Mouse (Mus musculus) heart, postnatal 14 days (tissue): ENCODE measurements around the gene Lamc1. TPM values are rescaled to one million over a fixed set of nuclear protein-coding genes. Genes with fewer than 3 reads are reported as not detected.
"Not testable (repeated sequence)": the region's sequence is repeated elsewhere in the genome, so short reads cannot be mapped to it uniquely, and the experiment has no call there.

ENCODE experiments used
- DNase-seq, 2 experiments: peaks; one replicate each; pipeline ENCODE4 v3.0.0; 2021 to 2022
- intact Hi-C: fragments of 180-260 bp; cut with DNase I; formaldehyde crosslinking; loops from one replicate; pipeline ENCODE4 v1.15.1; 2025
- total RNA-seq, 2 experiments: library from RNA; stranded (reverse); gene quantifications; 2 replicates each; pipeline ENCODE4 v1.2.3; 2021

Lamc1 gene
- total RNA-seq, 2 experiments from 2014 or later, result 303 to 323 TPM

DNA sequence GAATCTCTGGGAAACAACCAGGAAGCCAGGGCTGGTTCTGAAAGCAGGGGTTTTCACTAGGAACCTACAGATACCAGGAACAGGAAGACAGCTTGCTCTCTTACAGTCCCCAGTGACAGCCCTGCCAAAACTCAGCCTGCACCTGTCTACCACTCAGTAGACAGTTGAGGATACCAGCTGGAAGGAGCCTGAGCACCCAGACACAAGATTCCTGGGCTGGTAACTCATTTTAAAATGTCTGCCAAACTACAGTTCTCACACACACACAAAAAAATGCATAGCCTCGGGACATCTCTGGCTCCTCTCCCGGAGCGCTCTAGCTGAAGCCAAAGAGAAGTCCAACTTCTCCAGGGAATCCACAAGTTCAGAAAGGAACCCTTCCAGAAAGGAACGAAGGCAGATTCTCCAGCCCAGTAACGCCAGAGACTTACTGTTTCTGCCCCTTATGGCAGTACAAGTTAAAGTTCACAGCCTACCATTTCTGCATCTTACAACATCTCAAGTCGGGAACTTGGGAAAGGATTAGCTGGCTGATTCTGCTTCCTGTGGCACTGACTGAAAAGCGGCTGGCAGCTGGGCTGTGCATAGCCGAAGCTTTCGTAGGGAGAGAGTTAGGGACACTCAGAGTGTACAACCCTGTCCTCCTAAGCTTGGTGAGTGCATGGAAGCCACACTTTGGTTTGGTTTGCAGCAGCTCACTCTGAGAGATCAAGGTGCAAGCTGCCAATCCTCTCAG, 24.2 kb downstream of the Lamc1 start:
- intact Hi-C loops, result loop anchor here (5.0 kb wide), 1 partner anchor 71 kb away; no protein-coding TSS in a partner anchor
- DNase-seq, result peak; percentile 52 to 68

DNA sequence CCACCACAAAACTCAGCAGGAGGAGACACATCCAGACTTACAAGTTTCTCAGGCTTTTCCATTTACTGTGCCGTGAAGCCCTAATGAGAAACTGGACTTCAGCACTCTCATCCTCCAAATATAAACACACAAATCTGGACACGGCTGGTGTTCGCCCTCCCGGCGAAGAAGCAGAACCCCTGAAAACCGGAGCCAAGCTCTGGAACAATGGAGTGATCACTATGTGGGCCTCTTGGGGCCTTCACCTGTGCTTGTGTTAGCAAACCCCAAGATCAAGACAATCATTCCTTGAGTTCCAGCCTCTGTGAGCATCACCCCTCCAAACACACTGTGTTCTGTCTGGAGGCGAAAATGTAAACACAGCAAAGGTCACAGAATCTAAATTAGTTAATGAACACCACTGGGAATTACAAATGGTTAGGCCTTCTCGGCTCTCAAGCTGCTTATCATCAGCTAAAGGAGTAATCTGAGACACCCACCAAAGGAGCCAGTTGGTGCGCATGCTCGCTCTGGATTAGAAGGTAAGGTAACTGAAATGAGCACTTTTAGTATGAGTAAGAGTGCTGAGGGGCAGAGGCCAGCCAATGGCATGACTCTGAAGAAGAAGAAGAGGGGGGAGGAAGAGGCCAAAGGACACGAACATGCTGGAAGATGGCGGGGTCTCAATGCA, 24.9 kb downstream of the Lamc1 start:
- intact Hi-C loops, result loop anchor here (5.0 kb wide), 1 partner anchor 70 kb away; no protein-coding TSS in a partner anchor
- DNase-seq, result no peak

- DNase-seq, result not testable (repeated sequence)
- intact Hi-C loops, result loop anchor here (5.0 kb wide), 1 partner anchor 68 kb away; no protein-coding TSS in a partner anchor
Observed at GRCm38 (mm10) chr1:153305728-153306127, 26.9 kb downstream of the Lamc1 start.

GRCm38 (mm10) chr1:153305249-153305648, 27.3 kb downstream of the Lamc1 start:
- not testable (repeated sequence) for DNase-seq
- intact Hi-C loops, result loop anchor here (5.0 kb wide), 1 partner anchor 68 kb away; no protein-coding TSS in a partner anchor

DNA sequence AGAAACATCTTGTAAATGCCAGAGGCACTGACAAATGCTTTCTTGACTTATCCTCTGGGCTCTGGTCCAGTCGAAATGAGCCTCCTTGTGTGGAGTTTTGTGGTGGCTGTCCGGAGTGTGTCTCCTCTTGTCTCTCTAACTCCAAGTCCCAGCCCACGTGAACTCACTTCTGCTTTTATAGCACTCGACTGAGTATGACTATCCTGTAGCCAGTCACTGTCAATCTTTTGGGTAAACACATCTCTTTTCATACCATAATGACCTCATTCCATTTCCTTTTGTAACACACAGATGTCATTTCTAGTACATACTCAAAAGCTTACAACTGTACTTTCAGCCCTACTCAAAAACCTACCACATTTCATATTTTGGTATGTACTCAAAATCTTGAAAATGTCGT, 33.1 kb downstream of the Lamc1 start:
- intact Hi-C loops, DNase-seq: not testable (repeated sequence)

GRCm38 (mm10) chr1:153297774-153298363, 34.7 kb downstream of the Lamc1 start:
- intact Hi-C loops, DNase-seq: not testable (repeated sequence)

GRCm38 (mm10) chr1:153296035-153296434, 36.6 kb downstream of the Lamc1 start:
- intact Hi-C loops, result no loop called here
- DNase-seq, result no peak

DNA sequence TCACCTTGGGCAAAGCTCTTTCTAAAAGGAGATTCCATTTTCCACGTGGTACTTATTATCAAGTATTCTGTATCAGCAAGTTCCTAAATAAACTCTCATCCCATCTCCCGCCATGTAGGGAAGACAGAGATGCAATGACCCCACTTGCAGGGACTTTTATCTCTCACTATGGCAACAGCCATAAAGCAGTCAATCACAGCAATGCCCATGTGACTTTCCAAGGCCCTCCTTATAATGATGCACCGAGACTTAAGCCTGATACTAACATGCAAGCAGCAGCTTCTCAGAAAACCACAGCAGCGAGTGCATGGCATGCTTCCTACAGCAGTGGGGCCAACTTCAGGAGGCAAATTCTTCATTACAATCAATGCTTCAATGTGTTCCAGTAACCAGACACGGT, 39.7 kb downstream of the Lamc1 start:
- no peak for DNase-seq
- intact Hi-C loops, result no loop called here

- intact Hi-C loops, result no loop called here
- no peak for DNase-seq
Observed at GRCm38 (mm10) chr1:153292202-153292601, 40.4 kb downstream of the Lamc1 start.

DNA sequence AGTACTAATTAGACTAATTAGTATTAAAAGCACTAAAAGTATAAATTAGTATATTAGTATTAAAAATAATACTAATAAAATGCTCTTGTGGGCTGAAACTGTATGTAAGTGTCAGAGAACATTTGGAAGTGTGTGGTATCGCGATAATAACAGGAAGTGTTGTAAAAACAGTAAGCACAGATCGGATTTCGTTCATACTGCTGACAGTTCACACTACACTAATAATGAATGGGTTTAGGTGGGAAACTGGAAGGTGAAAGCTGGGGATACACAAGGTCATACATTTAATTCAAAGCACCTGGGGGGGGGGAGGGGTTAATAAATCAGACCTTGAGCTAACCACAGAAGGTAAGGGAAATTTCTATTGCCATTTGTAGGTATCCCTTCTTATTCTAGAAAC, 41.2 kb downstream of the Lamc1 start:
- DNase-seq, result no peak
- intact Hi-C loops, result no loop called here

DNA sequence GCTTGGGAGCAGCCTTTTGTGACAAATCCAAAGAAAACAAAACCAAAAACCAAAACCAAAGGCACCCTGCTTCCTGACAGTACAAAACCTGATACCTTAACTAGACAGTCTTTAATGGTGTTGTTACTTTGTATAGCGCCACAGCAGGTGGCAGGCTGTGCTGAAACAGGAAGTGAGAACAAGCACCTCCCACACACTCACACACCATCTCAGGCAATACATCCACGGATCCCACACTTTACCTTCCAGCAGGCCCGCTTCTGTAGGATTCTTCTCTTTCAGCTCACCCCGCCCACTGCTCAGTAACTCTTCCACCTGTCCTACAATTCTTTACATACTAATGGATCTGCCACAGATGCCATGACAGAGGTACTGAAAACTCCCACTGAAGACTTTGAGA, 44.6 kb downstream of the Lamc1 start:
- intact Hi-C loops, result no loop called here
- DNase-seq, result no peak

DNA sequence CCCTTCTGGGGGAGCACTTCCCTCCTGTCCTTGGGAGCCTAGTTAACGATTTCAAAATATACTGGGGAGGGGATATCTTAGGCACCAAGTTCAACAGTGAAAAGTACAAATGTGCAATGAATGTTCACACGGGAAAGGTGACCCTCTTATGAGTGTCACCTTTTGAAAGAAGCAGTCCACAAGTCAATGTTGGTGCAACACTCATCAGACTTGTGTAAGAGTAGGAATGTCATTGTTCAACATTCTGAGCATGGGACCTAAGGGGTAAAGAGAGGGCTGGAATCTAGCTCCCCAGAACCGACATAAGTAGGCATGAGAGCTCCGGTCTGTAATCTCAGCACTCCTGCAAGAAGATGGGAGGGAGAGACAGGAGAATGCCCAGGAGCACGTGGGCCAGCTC, 45.1 kb downstream of the Lamc1 start:
- no peak for DNase-seq
- intact Hi-C loops, result no loop called here

DNA sequence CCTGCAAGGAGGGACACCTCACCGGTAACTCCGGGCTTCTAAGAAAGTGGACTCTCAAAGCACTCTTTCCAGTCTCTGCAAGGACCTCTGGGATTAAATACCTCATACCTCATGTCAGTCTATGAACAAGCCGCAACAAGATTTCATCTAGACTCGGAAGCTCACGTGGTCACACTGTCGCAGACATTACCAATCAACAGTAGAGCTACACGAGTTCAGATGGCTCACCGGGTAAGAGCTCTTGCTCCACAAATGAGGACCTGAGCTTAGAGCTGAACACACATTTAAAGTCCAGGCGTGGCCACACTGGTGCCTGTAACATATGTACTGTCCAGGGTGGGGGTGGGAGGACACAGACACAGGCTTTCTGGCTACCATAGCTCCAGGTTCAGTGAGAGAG, 46.4 kb downstream of the Lamc1 start:
- DNase-seq, result no peak

GRCm38 (mm10) chr1:153285188-153285587, 47.4 kb downstream of the Lamc1 start:
- intact Hi-C loops, result no loop called here
- DNase-seq, result no peak

More for the DNA sequence above, 46.4 kb downstream of the Lamc1 start:
- intact Hi-C loops, result no loop called here

DNA sequence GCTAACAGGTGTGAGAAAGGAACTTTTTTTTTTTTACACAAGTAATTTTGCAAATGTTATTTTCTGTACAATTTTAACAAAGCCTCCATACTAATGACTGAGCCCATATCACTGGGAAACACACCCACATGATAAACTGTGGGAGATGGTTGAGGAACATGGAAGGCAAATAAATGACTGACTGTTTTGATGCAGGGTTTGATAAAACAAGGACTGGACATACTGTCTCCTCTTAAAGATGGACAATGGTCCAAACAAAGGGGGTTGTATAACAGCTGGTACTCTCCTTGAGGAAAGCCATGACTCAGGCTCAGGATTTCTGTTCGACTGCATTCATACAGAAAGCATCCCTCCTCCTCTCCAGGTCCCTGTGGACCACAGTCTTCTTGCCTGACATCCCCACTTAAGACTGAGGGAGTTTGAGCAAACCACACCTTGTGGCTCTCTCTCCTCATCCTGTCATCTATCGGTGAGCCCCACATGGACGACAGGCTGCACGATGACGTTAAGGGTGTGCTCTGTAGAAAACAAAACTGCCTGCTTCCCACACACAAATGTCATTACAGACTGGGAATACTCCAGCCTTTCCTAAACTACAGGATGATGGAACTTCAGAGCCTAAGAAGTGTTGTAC, 50.1 kb downstream of the Lamc1 start:
- DNase-seq, result no peak
- intact Hi-C loops, result no loop called here

- DNase-seq, result no peak
- intact Hi-C loops, result no loop called here
Observed at GRCm38 (mm10) chr1:153281483-153281882, 51.1 kb downstream of the Lamc1 start.

- intact Hi-C loops, result no loop called here
- peak; percentile 49 to 60 for DNase-seq
Observed at GRCm38 (mm10) chr1:153280411-153280810, 52.2 kb downstream of the Lamc1 start.

- DNase-seq, result no peak
- intact Hi-C loops, result no loop called here
Observed at GRCm38 (mm10) chr1:153278028-153278613, 54.5 kb downstream of the Lamc1 start.

GRCm38 (mm10) chr1:153275466-153275865, 57.1 kb downstream of the Lamc1 start:
- intact Hi-C loops, result no loop called here
- DNase-seq, result no peak

DNA sequence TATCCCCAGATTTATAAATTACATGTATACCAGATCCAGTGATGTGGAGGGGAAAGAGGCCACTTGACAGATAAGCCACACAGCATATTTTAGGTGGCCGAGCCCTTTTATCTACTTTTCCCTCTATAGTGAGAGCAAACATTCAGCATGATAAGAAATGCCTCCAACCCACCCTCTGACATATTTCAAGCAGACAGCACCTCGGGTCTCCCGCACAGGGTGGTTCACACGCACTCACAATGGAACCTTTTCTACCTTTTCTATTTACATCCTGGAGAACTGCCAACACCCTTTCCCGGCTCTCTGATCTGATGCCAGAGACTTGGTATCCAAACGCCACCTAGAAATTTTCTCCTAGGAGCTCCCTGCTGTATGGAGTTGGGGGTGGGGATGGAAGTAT, 58.0 kb downstream of the Lamc1 start:
- no peak for DNase-seq
- intact Hi-C loops, result no loop called here

GRCm38 (mm10) chr1:153273657-153274056, 58.9 kb downstream of the Lamc1 start:
- intact Hi-C loops, result no loop called here
- DNase-seq, result no peak
